Mouse (Mus musculus): Measurements from ENCODE around the gene Larp4b. TPM values are rescaled to one million over a fixed set of nuclear protein-coding genes. Genes with fewer than 3 reads are reported as not detected.

Larp4b gene
- polyA plus RNA-seq, 1 experiment from 2014 or later, result 45.2 TPM

- Histone ChIP-seq H3K9me3 (ENCODE audit: control insufficient read depth, low read length) (no peaks in the 10 kb centered on the region), H3K4me1 (replicated peaks; ENCODE audit: control insufficient read depth, insufficient read depth, low read length) (no peaks in the 10 kb centered on the region), H3K4me3 (ENCODE audit: low read depth, low read length) (no peak overlapping the region), H3K27ac (ENCODE audit: low read depth) (no peak overlapping the region), H3K4me2 (ENCODE audit: low read length) (no peak overlapping the region), H3K9ac (ENCODE audit: low read length) (no peak overlapping the region), H3K36me3 (ENCODE audit: control insufficient read depth, insufficient read depth, low read length) (peaks cover 58% of the 10 kb centered on the region), H3K27me3 (replicated peaks; ENCODE audit: control insufficient read depth, insufficient read depth, low read length) (no peaks in the 10 kb centered on the region)
- WGBS, result 91% methylated on average over 6 of the region's 6 CpGs
- ATAC-seq (replicated peaks; ENCODE audit: low FRiP score, low TSS enrichment, low read depth), result no peak
- DNase-seq (ENCODE audit: low spot score), result no peak
Measured at GRCm38 (mm10) chr13:9136088-9136487, 42.4 kb downstream of the Larp4b start.

GRCm38 (mm10) chr13:9136733-9137132 lies 43.1 kb downstream of the Larp4b start:
- H3K9me3 ChIP-seq (ENCODE audit: control insufficient read depth, low read length), result no peaks in the 10 kb centered on the region
- H3K9ac ChIP-seq (ENCODE audit: low read length), result no peak overlapping the region
- no peaks in the 10 kb centered on the region for H3K4me1 ChIP-seq (replicated peaks; ENCODE audit: control insufficient read depth, insufficient read depth, low read length)
- ATAC-seq (replicated peaks; ENCODE audit: low FRiP score, low TSS enrichment, low read depth) (no peak), DNase-seq (ENCODE audit: low spot score) (no peak)
- H3K36me3 ChIP-seq (ENCODE audit: control insufficient read depth, insufficient read depth, low read length), result peaks cover 57% of the 10 kb centered on the region
- no peak overlapping the region for H3K4me3 ChIP-seq (ENCODE audit: low read depth, low read length)
- H3K4me2 ChIP-seq (ENCODE audit: low read length), result no peak overlapping the region
- WGBS, result 75% methylated on average over 4 of the region's 4 CpGs
- H3K27me3 ChIP-seq (replicated peaks; ENCODE audit: control insufficient read depth, insufficient read depth, low read length), result no peaks in the 10 kb centered on the region
- H3K27ac ChIP-seq (ENCODE audit: low read depth), result no peak overlapping the region

- no peaks in the 10 kb centered on the region for H3K27me3 ChIP-seq (replicated peaks; ENCODE audit: control insufficient read depth, insufficient read depth, low read length)
- no peaks in the 10 kb centered on the region for H3K4me1 ChIP-seq (replicated peaks; ENCODE audit: control insufficient read depth, insufficient read depth, low read length)
- DNase-seq (ENCODE audit: low spot score) (no peak), ATAC-seq (replicated peaks; ENCODE audit: low FRiP score, low TSS enrichment, low read depth) (no peak)
- H3K9me3 ChIP-seq (ENCODE audit: control insufficient read depth, low read length), result no peaks in the 10 kb centered on the region
- H3K4me3 ChIP-seq (ENCODE audit: low read depth, low read length), result no peak overlapping the region
- 64% methylated on average over 6 of the region's 6 CpGs for WGBS
- no peak overlapping the region for H3K9ac ChIP-seq (ENCODE audit: low read length)
- no peak overlapping the region for H3K4me2 ChIP-seq (ENCODE audit: low read length)
- H3K27ac ChIP-seq (ENCODE audit: low read depth), result no peak overlapping the region
- H3K36me3 ChIP-seq (ENCODE audit: control insufficient read depth, insufficient read depth, low read length), result peaks cover 73% of the 10 kb centered on the region
Measured at GRCm38 (mm10) chr13:9139466-9139991, 45.8 kb downstream of the Larp4b start.

- Histone ChIP-seq H3K4me2 (ENCODE audit: low read length) (no peak overlapping the region), H3K9me3 (ENCODE audit: control insufficient read depth, low read length) (no peaks in the 10 kb centered on the region), H3K9ac (ENCODE audit: low read length) (no peak overlapping the region), H3K27me3 (replicated peaks; ENCODE audit: control insufficient read depth, insufficient read depth, low read length) (no peaks in the 10 kb centered on the region), H3K4me3 (ENCODE audit: low read depth, low read length) (no peak overlapping the region), H3K4me1 (replicated peaks; ENCODE audit: control insufficient read depth, insufficient read depth, low read length) (no peaks in the 10 kb centered on the region), H3K36me3 (ENCODE audit: control insufficient read depth, insufficient read depth, low read length) (peaks cover 77% of the 10 kb centered on the region), H3K27ac (ENCODE audit: low read depth) (no peak overlapping the region)
- 70% methylated on average over 10 of the region's 10 CpGs for WGBS
- ATAC-seq (replicated peaks; ENCODE audit: low FRiP score, low TSS enrichment, low read depth) (0 out of 2 replicates have a peak, but pooled peaks have one; percentile 43), DNase-seq (ENCODE audit: low spot score) (no peak)
Measured at GRCm38 (mm10) chr13:9140204-9140603, 46.5 kb downstream of the Larp4b start.

GRCm38 (mm10) chr13:9142371-9142770 lies 48.7 kb downstream of the Larp4b start:
- ATAC-seq (replicated peaks; ENCODE audit: low FRiP score, low TSS enrichment, low read depth), result no peak
- 78% methylated on average over 2 of the region's 2 CpGs for WGBS
- H3K4me3 ChIP-seq (ENCODE audit: low read depth, low read length), result no peak overlapping the region
- H3K27ac ChIP-seq (ENCODE audit: low read depth), result no peak overlapping the region
- no peak for DNase-seq (ENCODE audit: low spot score)
- no peaks in the 10 kb centered on the region for H3K4me1 ChIP-seq (replicated peaks; ENCODE audit: control insufficient read depth, insufficient read depth, low read length)
- H3K36me3 ChIP-seq (ENCODE audit: control insufficient read depth, insufficient read depth, low read length), result peaks cover 88% of the 10 kb centered on the region
- H3K27me3 ChIP-seq (replicated peaks; ENCODE audit: control insufficient read depth, insufficient read depth, low read length), result no peaks in the 10 kb centered on the region
- H3K4me2 ChIP-seq (ENCODE audit: low read length), result no peak overlapping the region
- no peak overlapping the region for H3K9ac ChIP-seq (ENCODE audit: low read length)
- no peaks in the 10 kb centered on the region for H3K9me3 ChIP-seq (ENCODE audit: control insufficient read depth, low read length)

GRCm38 (mm10) chr13:9148830-9149229 lies 55.1 kb downstream of the Larp4b start:
- H3K36me3 ChIP-seq (ENCODE audit: control insufficient read depth, insufficient read depth, low read length), result peaks cover 78% of the 10 kb centered on the region

GRCm38 (mm10) chr13:9149473-9150217 lies 56.0 kb downstream of the Larp4b start:
- Histone ChIP-seq H3K36me3 (ENCODE audit: control insufficient read depth, insufficient read depth, low read length) (peaks cover 75% of the 10 kb centered on the region), H3K9ac (ENCODE audit: low read length) (no peak overlapping the region), H3K9me3 (ENCODE audit: control insufficient read depth, low read length) (no peaks in the 10 kb centered on the region), H3K4me2 (ENCODE audit: low read length) (no peak overlapping the region), H3K4me3 (ENCODE audit: low read depth, low read length) (no peak overlapping the region), H3K27me3 (replicated peaks; ENCODE audit: control insufficient read depth, insufficient read depth, low read length) (no peaks in the 10 kb centered on the region), H3K27ac (ENCODE audit: low read depth) (no peak overlapping the region), H3K4me1 (replicated peaks; ENCODE audit: control insufficient read depth, insufficient read depth, low read length) (no peaks in the 10 kb centered on the region)
- WGBS, result 79% methylated on average over 7 of the region's 7 CpGs
- DNase-seq (ENCODE audit: low spot score) (no peak), ATAC-seq (replicated peaks; ENCODE audit: low FRiP score, low TSS enrichment, low read depth) (no peak)

More at GRCm38 (mm10) chr13:9148830-9149229, 55.1 kb downstream of the Larp4b start:
- no peak overlapping the region for H3K4me3 ChIP-seq (ENCODE audit: low read depth, low read length)
- WGBS, result 90% methylated on average over 2 of the region's 2 CpGs
- no peaks in the 10 kb centered on the region for H3K4me1 ChIP-seq (replicated peaks; ENCODE audit: control insufficient read depth, insufficient read depth, low read length)
- no peaks in the 10 kb centered on the region for H3K27me3 ChIP-seq (replicated peaks; ENCODE audit: control insufficient read depth, insufficient read depth, low read length)
- DNase-seq (ENCODE audit: low spot score) (no peak), ATAC-seq (replicated peaks; ENCODE audit: low FRiP score, low TSS enrichment, low read depth) (no peak)
- H3K9me3 ChIP-seq (ENCODE audit: control insufficient read depth, low read length), result no peaks in the 10 kb centered on the region
- H3K4me2 ChIP-seq (ENCODE audit: low read length), result no peak overlapping the region
- no peak overlapping the region for H3K9ac ChIP-seq (ENCODE audit: low read length)
- H3K27ac ChIP-seq (ENCODE audit: low read depth), result no peak overlapping the region

GRCm38 (mm10) chr13:9151100-9151499 lies 57.4 kb downstream of the Larp4b start:
- ATAC-seq (replicated peaks; ENCODE audit: low FRiP score, low TSS enrichment, low read depth), result peak; percentile 94
- H3K4me1 ChIP-seq (replicated peaks; ENCODE audit: control insufficient read depth, insufficient read depth, low read length), result no peaks in the 10 kb centered on the region
- no peak for DNase-seq (ENCODE audit: low spot score)
- H3K36me3 ChIP-seq (ENCODE audit: control insufficient read depth, insufficient read depth, low read length), result peaks cover 76% of the 10 kb centered on the region
- no peak overlapping the region for H3K4me3 ChIP-seq (ENCODE audit: low read depth, low read length)
- 79% methylated on average over 6 of the region's 6 CpGs for WGBS
- no peak overlapping the region for H3K4me2 ChIP-seq (ENCODE audit: low read length)
- no peak overlapping the region for H3K27ac ChIP-seq (ENCODE audit: low read depth)
- H3K9ac ChIP-seq (ENCODE audit: low read length), result no peak overlapping the region
- H3K9me3 ChIP-seq (ENCODE audit: control insufficient read depth, low read length), result no peaks in the 10 kb centered on the region
- H3K27me3 ChIP-seq (replicated peaks; ENCODE audit: control insufficient read depth, insufficient read depth, low read length), result no peaks in the 10 kb centered on the region

GRCm38 (mm10) chr13:9151619-9152018 lies 57.9 kb downstream of the Larp4b start:
- Histone ChIP-seq H3K36me3 (ENCODE audit: control insufficient read depth, insufficient read depth, low read length) (peaks cover 76% of the 10 kb centered on the region), H3K27ac (ENCODE audit: low read depth) (no peak overlapping the region), H3K9me3 (ENCODE audit: control insufficient read depth, low read length) (no peaks in the 10 kb centered on the region), H3K4me1 (replicated peaks; ENCODE audit: control insufficient read depth, insufficient read depth, low read length) (no peaks in the 10 kb centered on the region), H3K4me2 (ENCODE audit: low read length) (no peak overlapping the region), H3K4me3 (ENCODE audit: low read depth, low read length) (no peak overlapping the region), H3K9ac (ENCODE audit: low read length) (no peak overlapping the region), H3K27me3 (replicated peaks; ENCODE audit: control insufficient read depth, insufficient read depth, low read length) (no peaks in the 10 kb centered on the region)
- ATAC-seq (replicated peaks; ENCODE audit: low FRiP score, low TSS enrichment, low read depth), result peak; percentile 7; the same call in 1 of the 2 replicates
- DNase-seq (ENCODE audit: low spot score), result no peak
- WGBS, result 94% methylated on average over 4 of the region's 4 CpGs

Data from intestine, embryonic 14.5 days (tissue).